Mouse (Mus musculus) small intestine, adult 2 months (tissue): Measurements from ENCODE around the gene 1700016D06Rik. TPM values are rescaled to one million over a fixed set of nuclear protein-coding genes. Genes with fewer than 3 reads are reported as not detected.

Experiments
- H3K27ac ChIP-seq: fragments of 200-500 bp; 2 replicates; pipeline ENCODE4 v1.5.1; 2012; ENCODE audit warnings: low read depth, low read length, control low read depth, inconsistent platforms; ENCODE audit not compliant: insufficient read depth
- H3K27me3 ChIP-seq: fragments of 200-500 bp; 2 replicates; pipeline ENCODE4 v1.6.1; 2012; ENCODE audit warnings: mild to moderate bottlenecking, moderate library complexity, low read length, inconsistent platforms; ENCODE audit not compliant: control insufficient read depth, insufficient read depth
- H3K36me3 ChIP-seq: fragments of 200-500 bp; 2 replicates; pipeline ENCODE4 v1.6.1; 2012; ENCODE audit warnings: mild to moderate bottlenecking, low read length, control low read depth, inconsistent platforms; ENCODE audit not compliant: control insufficient read depth, insufficient read depth
- H3K4me1 ChIP-seq: fragments of 200-500 bp; 2 replicates; pipeline ENCODE4 v1.6.1; 2012; ENCODE audit warnings: low read length, inconsistent platforms, mixed read lengths; ENCODE audit not compliant: control insufficient read depth, insufficient read depth, insufficient read length
- H3K4me3 ChIP-seq: fragments of 200-500 bp; 2 replicates; pipeline ENCODE4 v1.5.1; 2012; ENCODE audit warnings: low read depth, mild to moderate bottlenecking, control low read depth, inconsistent platforms, low read length, moderate library complexity
- CTCF ChIP-seq: fragments of 200-500 bp; IDR thresholded peaks from 2 replicates; pipeline ENCODE4 v1.5.1; 2012; ENCODE audit warnings: low read depth, mild to moderate bottlenecking, control low read depth, inconsistent platforms, low read length, moderate library complexity, mixed read lengths; ENCODE audit not compliant: insufficient replicate concordance, insufficient read length; ENCODE audit errors: extremely low read depth
- POLR2A ChIP-seq: fragments of 200-500 bp; IDR thresholded peaks from 2 replicates; pipeline ENCODE4 v1.6.1; 2012; ENCODE audit warnings: low read depth, mild to moderate bottlenecking, control low read depth, inconsistent platforms, low read length, moderate library complexity
- WGBS: fragments of 180-500 bp; shearing (Covaris S2); methylation state at CpG from one replicate; pipeline ENCODE4 v1.1.7; 2018; 5-methylcytosine and 5-hydroxymethylcytosine counted together
- polyA plus RNA-seq: library from polyadenylated mRNA; depleted of rRNA; stranded (reverse); fragments of >200 nt; gene quantifications from 2 replicates; pipeline ENCODE4 v1.2.3, GENCODE M21; 2012

The 1700016D06Rik gene
- polyA plus RNA-seq, 1 experiment, result not detected

DNA sequence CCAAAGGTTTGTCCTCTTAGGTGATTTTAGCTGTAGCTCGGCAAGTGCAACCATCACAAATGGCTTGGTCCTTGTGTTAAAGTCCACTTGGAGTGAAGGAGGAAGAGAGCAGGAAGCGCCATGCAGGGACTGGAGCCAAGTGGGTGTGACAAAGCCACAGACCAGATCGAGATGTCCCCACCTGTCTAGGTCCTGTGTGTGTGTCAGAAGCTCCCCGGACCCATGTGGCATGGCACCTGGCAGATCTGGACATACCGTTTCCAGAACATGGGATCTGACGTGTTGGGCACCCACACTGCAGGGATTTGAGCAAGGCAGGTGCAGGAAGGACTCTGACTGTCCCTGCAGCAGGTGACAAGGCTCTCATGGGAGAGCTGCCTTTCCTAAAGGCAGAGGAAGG is 565 bp upstream of the 1700016D06Rik start:
- H3K27me3 ChIP-seq, result no peaks in the 10 kb centered on the region
- peaks cover 11% of the 10 kb centered on the region for H3K4me1 ChIP-seq
- peak overlapping the region; percentile 12; the same call in 1 of the 2 replicates for H3K4me3 ChIP-seq
- 0 out of 2 replicates have a peak overlapping the region, but pooled peaks have one; percentile 7 for H3K27ac ChIP-seq
- no peaks in the 10 kb centered on the region for H3K36me3 ChIP-seq
- 33% methylated on average over 6 of the region's 6 CpGs for WGBS
- TF ChIP-seq POLR2A, result no peak
- no peak for TF ChIP-seq CTCF

DNA sequence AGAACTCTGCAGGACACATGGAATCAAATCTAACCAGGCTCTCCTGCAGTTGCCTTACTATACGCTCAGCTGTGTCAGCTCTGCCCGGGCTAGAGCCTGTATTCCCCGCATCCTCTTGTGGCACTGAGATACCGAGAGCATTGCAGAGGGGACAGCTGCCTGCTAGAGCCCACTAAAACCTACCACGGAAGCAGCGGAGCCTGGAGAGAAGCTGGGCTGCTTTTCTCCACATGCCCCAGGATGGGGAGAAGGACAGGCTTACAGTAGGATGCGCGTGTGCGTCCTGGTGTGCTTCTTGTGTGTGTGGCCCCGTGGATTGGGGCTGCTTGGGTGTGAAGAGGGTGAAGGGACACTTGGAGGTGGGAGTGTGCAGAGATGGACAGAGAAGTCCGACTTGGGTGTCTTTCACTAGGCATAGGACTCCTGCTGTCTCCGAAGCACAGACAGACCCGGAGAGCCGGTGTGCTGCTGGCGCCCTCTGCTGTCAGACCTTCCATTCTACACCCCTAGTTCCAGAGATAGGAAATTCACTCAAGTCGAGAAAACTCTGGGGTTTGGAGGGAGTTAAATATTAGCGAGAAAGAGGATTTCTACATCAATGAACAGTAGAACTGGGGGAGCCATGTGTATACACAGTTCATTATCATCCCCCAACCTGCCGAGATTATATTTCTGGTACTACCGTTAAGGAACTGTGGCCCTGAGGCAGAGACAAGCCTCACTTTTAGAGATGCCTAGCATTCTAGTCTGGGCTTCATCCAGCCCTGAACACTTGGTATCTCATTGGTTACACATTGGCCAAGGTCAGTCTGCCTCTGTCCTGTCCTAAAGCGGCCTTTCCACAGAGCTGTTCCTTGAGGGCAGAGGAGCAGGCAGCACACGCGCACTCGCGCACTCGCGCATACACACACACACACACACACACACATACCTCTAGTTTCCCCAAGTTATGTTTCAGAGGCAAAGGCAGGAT is 517 bp downstream of the 1700016D06Rik start:
- TF ChIP-seq POLR2A, result no peak
- TF ChIP-seq CTCF, result peak; percentile 91
- no peak overlapping the region for H3K27ac ChIP-seq
- H3K36me3 ChIP-seq, result no peaks in the 10 kb centered on the region
- peak overlapping the region; percentile 46 for H3K4me3 ChIP-seq
- peaks cover 11% of the 10 kb centered on the region; the same call in 1 of the 2 replicates for H3K4me1 ChIP-seq
- no peaks in the 10 kb centered on the region for H3K27me3 ChIP-seq
- WGBS, result 30% methylated on average over 26 of the region's 26 CpGs

DNA sequence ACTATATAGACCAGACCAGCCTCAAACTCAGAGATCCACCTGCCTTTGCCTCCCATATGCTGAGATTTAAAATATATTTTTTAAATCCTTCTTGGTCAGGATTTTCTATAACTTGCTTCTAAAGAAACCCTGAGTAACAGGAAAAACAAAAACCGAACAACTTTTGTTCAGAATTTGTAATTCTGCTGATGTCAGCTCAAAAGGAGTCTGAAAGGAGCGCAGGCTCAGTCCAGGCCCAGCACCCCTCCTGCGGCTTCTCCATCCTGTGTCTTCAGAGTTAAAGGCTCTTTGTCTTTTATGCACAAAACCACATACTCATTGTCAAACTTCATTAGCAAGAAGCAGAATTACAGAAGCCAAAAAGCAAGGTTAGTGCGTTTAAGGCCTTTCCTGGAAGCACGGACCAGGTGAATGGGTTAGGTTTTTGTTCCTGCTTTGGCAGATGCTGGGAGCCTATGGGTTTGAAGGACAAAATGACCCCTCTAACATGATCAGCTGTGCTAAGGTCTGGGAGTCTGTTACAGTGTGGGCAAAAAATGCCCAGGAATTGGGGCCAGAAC is 1.3 kb downstream of the 1700016D06Rik start:
- H3K27me3 ChIP-seq, result no peaks in the 10 kb centered on the region
- H3K36me3 ChIP-seq, result no peaks in the 10 kb centered on the region
- TF ChIP-seq POLR2A (no peak), CTCF (no peak)
- no peak overlapping the region for H3K27ac ChIP-seq
- 92% methylated on average over 5 of the region's 5 CpGs for WGBS
- peaks cover 11% of the 10 kb centered on the region; the same call in 1 of the 2 replicates for H3K4me1 ChIP-seq
- H3K4me3 ChIP-seq, result no peak overlapping the region

DNA sequence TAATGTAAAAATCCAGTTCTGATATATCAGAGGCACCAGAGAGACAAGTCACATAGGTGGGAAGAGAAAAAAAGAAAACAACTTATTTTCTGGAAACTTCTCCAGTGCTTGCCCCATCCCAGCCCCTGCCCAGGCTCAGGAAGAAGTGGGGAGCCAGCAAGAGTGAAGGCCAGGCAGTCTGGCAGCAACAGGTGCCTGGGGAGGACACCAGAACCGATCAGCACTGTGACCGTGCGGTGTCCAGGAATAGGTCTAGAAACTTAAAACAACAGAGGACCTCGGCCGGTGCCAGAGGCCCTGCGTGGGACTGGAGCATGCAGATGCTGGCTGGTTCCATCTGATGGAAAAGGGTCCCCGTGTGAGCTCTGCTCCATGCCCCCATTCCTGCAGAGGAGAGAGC is 3.4 kb downstream of the 1700016D06Rik start:
- Histone ChIP-seq H3K4me1 (peaks cover 11% of the 10 kb centered on the region; the same call in 1 of the 2 replicates), H3K4me3 (no peak overlapping the region), H3K27ac (no peak overlapping the region), H3K36me3 (no peaks in the 10 kb centered on the region), H3K27me3 (no peaks in the 10 kb centered on the region)
- TF ChIP-seq POLR2A (no peak), CTCF (no peak)
- whole genome bisulfite sequencing, result 94% methylated on average over 7 of the region's 7 CpGs

DNA sequence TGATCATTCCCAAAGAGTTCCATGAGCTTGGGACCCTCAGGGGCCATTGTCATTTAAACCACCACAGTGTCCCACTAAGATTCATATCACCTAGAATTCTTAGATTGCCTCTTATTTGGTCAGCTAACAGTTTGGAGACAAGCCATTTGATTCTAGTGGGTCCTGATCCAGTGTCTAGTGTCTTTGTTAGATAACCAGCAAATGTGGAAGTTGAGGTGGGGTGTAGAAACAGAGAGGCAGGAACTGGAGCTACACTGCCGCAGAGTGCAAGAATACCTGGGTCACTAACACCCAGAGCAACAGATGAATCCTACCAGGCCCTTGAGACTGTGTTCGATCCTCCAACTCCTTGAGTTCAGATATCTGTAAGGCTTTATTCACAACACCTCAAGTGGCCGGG is 4.7 kb downstream of the 1700016D06Rik start:
- WGBS, result 86% methylated on average over 3 of the region's 3 CpGs
- Histone ChIP-seq H3K4me3 (no peak overlapping the region), H3K27me3 (no peaks in the 10 kb centered on the region), H3K36me3 (no peaks in the 10 kb centered on the region), H3K4me1 (peaks cover 6% of the 10 kb centered on the region; the same call in 1 of the 2 replicates), H3K27ac (no peak overlapping the region)
- TF ChIP-seq POLR2A, result no peak
- TF ChIP-seq CTCF, result no peak

DNA sequence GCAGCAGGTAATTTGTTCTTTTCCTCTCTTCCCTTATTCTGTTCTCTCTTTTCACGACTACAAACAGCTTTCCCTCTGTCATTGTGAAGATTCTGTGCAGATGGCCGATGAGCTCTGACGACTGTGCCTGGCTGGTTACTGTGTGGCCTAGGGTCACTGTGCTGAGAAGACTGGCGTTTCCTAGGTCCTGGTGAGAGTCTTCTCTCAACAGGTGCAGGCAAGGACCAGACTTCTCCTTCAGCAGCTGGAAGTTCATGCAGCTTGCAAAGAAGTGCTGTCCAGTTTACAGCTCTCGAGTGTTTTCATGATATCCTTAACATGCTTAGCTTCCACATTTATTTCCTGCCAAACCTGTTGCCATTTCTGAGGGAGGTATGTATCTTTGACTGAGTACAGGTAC is 6.9 kb downstream of the 1700016D06Rik start:
- WGBS, result 76% methylated on average over 5 of the region's 5 CpGs
- Histone ChIP-seq H3K36me3 (no peaks in the 10 kb centered on the region), H3K4me1 (no peaks in the 10 kb centered on the region), H3K27me3 (no peaks in the 10 kb centered on the region), H3K27ac (no peak overlapping the region), H3K4me3 (no peak overlapping the region)
- TF ChIP-seq CTCF (no peak), POLR2A (no peak)

DNA sequence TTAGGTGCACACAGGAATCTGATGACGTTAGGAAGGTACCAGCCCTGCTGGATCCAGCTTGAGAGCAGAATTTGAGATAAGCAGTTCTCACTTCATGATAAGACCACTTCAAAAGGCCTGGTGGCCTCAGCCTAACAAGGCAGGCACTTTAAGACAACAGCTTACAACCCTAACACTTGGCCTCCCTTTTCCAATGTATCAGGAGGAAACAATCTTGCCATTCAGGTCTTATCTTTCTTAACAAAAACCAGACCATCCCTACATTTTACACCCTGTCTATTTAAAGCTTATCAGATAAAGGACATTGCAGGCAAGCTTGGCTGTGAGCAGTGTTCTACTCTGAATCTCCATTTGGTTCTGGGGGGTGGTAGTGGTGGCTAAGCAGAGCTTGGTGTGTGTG is 8.4 kb downstream of the 1700016D06Rik start:
- no peak overlapping the region for H3K27ac ChIP-seq
- no peaks in the 10 kb centered on the region for H3K36me3 ChIP-seq
- TF ChIP-seq POLR2A (no peak), CTCF (no peak)
- no peaks in the 10 kb centered on the region for H3K27me3 ChIP-seq
- WGBS, result 17% methylated on average over 1 of the region's 1 CpGs
- H3K4me3 ChIP-seq, result no peak overlapping the region
- no peaks in the 10 kb centered on the region for H3K4me1 ChIP-seq
